Mouse (Mus musculus) ES-E14 (cell line): ENCODE measurements at regions not wholly inside any gene's neighbourhood (a gene's known extent, or its start where the extent isn't known, plus 50 kb on each side); places are given as distances from the start of the nearest gene placed in this dataset.

Experiments used
- DNase-seq: peaks from one replicate; pipeline ENCODE4 v3.0.0-alpha.2; 2013; ENCODE audit warnings: low read depth, low spot score
- H3K27ac ChIP-seq: 2 replicates; pipeline ENCODE4 v1.5.1; 2012; ENCODE audit warnings: low read depth, mild to moderate bottlenecking, low read length, moderate library complexity, mixed read lengths; ENCODE audit not compliant: poor library complexity, insufficient read depth, severe bottlenecking
- H3K36me3 ChIP-seq: 2 replicates; pipeline ENCODE4 v1.6.1; 2012; ENCODE audit warnings: mild to moderate bottlenecking, low read length, moderate library complexity, mixed read lengths; ENCODE audit not compliant: control insufficient read depth, poor library complexity, insufficient read depth, severe bottlenecking
- H3K4me1 ChIP-seq, 2 experiments: fragments of 150-350 bp in 1 of 2; sonication (generic) in 1 of 2; 2 replicates each; pipeline ENCODE4 v1.6.1; 2012; ENCODE audit warnings: low read length in 2 of 2, mild to moderate bottlenecking in 1 of 2, mixed read lengths in 1 of 2; ENCODE audit not compliant: control insufficient read depth in 2 of 2, insufficient read depth in 2 of 2, poor library complexity in 1 of 2
- H3K4me3 ChIP-seq, 2 experiments: fragments of 150-350 bp in 1 of 2; sonication (generic) in 1 of 2; 2 replicates each; pipeline ENCODE4 v1.5.1; 2012; ENCODE audit warnings: low read length in 2 of 2, low read depth in 1 of 2, mild to moderate bottlenecking in 1 of 2, mixed read lengths in 1 of 2; ENCODE audit not compliant: insufficient read depth in 1 of 2, poor library complexity in 1 of 2, severe bottlenecking in 1 of 2
- H3K9ac ChIP-seq: 2 replicates; pipeline ENCODE4 v1.6.1; 2012; ENCODE audit warnings: low read depth, mild to moderate bottlenecking, low read length, mixed read lengths; ENCODE audit not compliant: poor library complexity, insufficient read depth, severe bottlenecking
- H3K9me3 ChIP-seq: fragments of 150-350 bp; sonication (generic); 2 replicates; pipeline ENCODE4 v1.6.1; 2012; ENCODE audit warnings: low read depth, mild to moderate bottlenecking, low read length; ENCODE audit not compliant: control insufficient read depth, insufficient read depth
- CHD2 ChIP-seq: IDR thresholded peaks from 2 replicates; pipeline ENCODE4 v1.6.1; 2014; ENCODE audit warnings: mild to moderate bottlenecking, low read depth, low read length, inconsistent platforms
- HCFC1 ChIP-seq: IDR thresholded peaks from 2 replicates; pipeline ENCODE4 v1.6.1; 2012; ENCODE audit warnings: low read length, inconsistent platforms, borderline replicate concordance; ENCODE audit not compliant: insufficient read depth
- MAFK ChIP-seq: IDR thresholded peaks from 2 replicates; pipeline ENCODE4 v1.6.1; 2014; ENCODE audit warnings: mild to moderate bottlenecking, low read depth, low read length, inconsistent platforms; ENCODE audit not compliant: insufficient read depth
- ZC3H11A ChIP-seq: IDR thresholded peaks from 2 replicates; pipeline ENCODE4 v1.6.1; 2012; ENCODE audit warnings: low read depth, mild to moderate bottlenecking, inconsistent platforms, low read length, borderline replicate concordance
- ZNF384 ChIP-seq: IDR thresholded peaks from 2 replicates; pipeline ENCODE4 v1.6.1; 2012; ENCODE audit warnings: low read depth, low read length, inconsistent platforms
- in situ Hi-C, 2 experiments: fragments of 600-800 bp; cut with MboI; formaldehyde crosslinking; loops; one replicate each; pipeline ENCODE4 v1.15.1; 2025; ENCODE audit warnings: low sequenced_read_pairs in 2 of 2, inconsistent platforms in 1 of 2; ENCODE audit not compliant: unreplicated experiment in 2 of 2

- peak; percentile 78 for DNase-seq
- no peak overlapping the region for H3K9ac ChIP-seq
- H3K9me3 ChIP-seq, result no peaks in the 10 kb centered on the region
- in situ Hi-C loops, result no loop called here
- H3K27ac ChIP-seq, result peak overlapping the region; percentile 80; the same call in 1 of the 2 replicates
- H3K36me3 ChIP-seq, result no peaks in the 10 kb centered on the region
- peaks cover 13 to 30% of the 10 kb centered on the region in 2 experiments for H3K4me1 ChIP-seq
- H3K4me3 ChIP-seq, result peak overlapping the region; percentile 37 to 40; a peak in 3 of 4 replicates
- TF ChIP-seq ZC3H11A (no peak), CHD2 (no peak), ZNF384 (peak; percentile 89), HCFC1 (no peak), MAFK (peak; percentile 99)
These were observed 50.5 kb upstream of the Lrig1 start for GRCm38 (mm10) chr6:94750228-94751100.
